Mouse (Mus musculus) liver, embryonic 14.5 days (tissue): ENCODE data around the gene Gm19935. TPM values are rescaled to one million over a fixed set of nuclear protein-coding genes. Genes with fewer than 3 reads are reported as not detected.

Experiments
- ATAC-seq: fragments of 200-750 bp; cut with Nextera tagmentation; 2 replicates; pipeline ENCODE4 v1.8.0; 2017; ENCODE audit warnings: moderate number of reproducible peaks, mild to moderate bottlenecking, moderate library complexity; ENCODE audit not compliant: insufficient read depth
- DNase-seq, 3 experiments: peaks; one replicate each; pipeline ENCODE4 v3.0.0-alpha.2; 2012 to 2013; ENCODE audit warnings: low read depth in 3 of 3, low spot score in 3 of 3
- H3K27ac ChIP-seq: fragments of 300-500 bp; sonication (generic); 2 replicates; pipeline ENCODE4 v1.5.1; 2014; ENCODE audit warnings: moderate library complexity, mild to moderate bottlenecking, control low read depth, inconsistent platforms
- H3K27me3 ChIP-seq: fragments of 300-500 bp; sonication (generic); 2 replicates; pipeline ENCODE4 v1.6.1; 2014; ENCODE audit warnings: mild to moderate bottlenecking, low read length, moderate library complexity; ENCODE audit not compliant: control insufficient read depth, insufficient read depth
- H3K36me3 ChIP-seq: fragments of 300-500 bp; sonication (generic); replicated peaks from 2 replicates; pipeline ENCODE4 v1.6.1; 2014; ENCODE audit warnings: low read depth; ENCODE audit not compliant: control insufficient read depth, insufficient read depth
- H3K4me1 ChIP-seq, 2 experiments: fragments of 200-500 bp in 1 of 2; fragments of 300-500 bp in 1 of 2; sonication (generic) in 1 of 2; replicated peaks; 2 replicates each; pipeline ENCODE4 v1.6.1; 2012 to 2014; ENCODE audit warnings: antibody characterized with exemption in 1 of 2, inconsistent platforms in 1 of 2, low read length in 1 of 2; ENCODE audit not compliant: control insufficient read depth in 2 of 2, insufficient read depth in 2 of 2
- H3K4me2 ChIP-seq: fragments of 300-500 bp; sonication (generic); 2 replicates; pipeline ENCODE4 v1.6.1; 2014; ENCODE audit warnings: low read depth, mild to moderate bottlenecking, control low read depth, moderate library complexity
- H3K4me3 ChIP-seq, 2 experiments: fragments of 200-500 bp in 1 of 2; fragments of 300-500 bp in 1 of 2; sonication (generic) in 1 of 2; 2 replicates each; pipeline ENCODE4 v1.5.1; 2012 to 2014; ENCODE audit warnings: low read depth in 2 of 2, low read length in 2 of 2, mild to moderate bottlenecking in 2 of 2, control low read depth in 1 of 2, inconsistent platforms in 1 of 2, moderate library complexity in 1 of 2; ENCODE audit not compliant: insufficient read depth in 1 of 2
- H3K9ac ChIP-seq: fragments of 300-500 bp; sonication (generic); replicated peaks from 2 replicates; pipeline ENCODE4 v1.6.1; 2014; ENCODE audit warnings: mild to moderate bottlenecking, control low read depth, moderate library complexity
- H3K9me3 ChIP-seq: fragments of 300-500 bp; sonication (generic); 2 replicates; pipeline ENCODE4 v1.6.1; 2016; ENCODE audit warnings: low read length, mixed read lengths; ENCODE audit not compliant: control insufficient read depth
- CTCF ChIP-seq: IDR thresholded peaks from 2 replicates; pipeline ENCODE4 v1.5.1; 2016; ENCODE audit warnings: antibody characterized with exemption, low read depth, control low read depth
- EP300 ChIP-seq: IDR thresholded peaks from 2 replicates; pipeline ENCODE4 v1.6.1; 2016; ENCODE audit warnings: antibody characterized with exemption, low read depth
- WGBS: fragments of 180-500 bp; shearing (Covaris S2); extraction: QIAGEN DNeasy Blood & Tissue Kit; methylation state at CpG from one replicate; pipeline ENCODE4 v1.1.7; 2014; ENCODE audit not compliant: insufficient replicate concordance; 5-methylcytosine and 5-hydroxymethylcytosine counted together
- polyA plus RNA-seq, 2 experiments: library from polyadenylated mRNA; depleted of rRNA in 1 of 2; stranded (reverse) in 1 of 2; unstranded in 1 of 2; fragments of >200 nt; fragmentation: Nextera tagmentation in 1 of 2; extraction: Ambion mirVana in 1 of 2; gene quantifications; 2 replicates each; pipeline versions ENCODE4 v1.2.1 to v1.2.3; 2012 to 2014

Gene Gm19935
- polyA plus RNA-seq, 2 experiments = not detected

- 75% methylated on average over 6 of the region's 6 CpGs for WGBS
- Histone ChIP-seq H3K36me3 (no peaks in the 10 kb centered on the region), H3K9ac (no peak overlapping the region), H3K27ac (no peak overlapping the region), H3K9me3 (no peaks in the 10 kb centered on the region), H3K27me3 (no peaks in the 10 kb centered on the region), H3K4me3 (no peak overlapping the region), H3K4me1 (peaks cover 0 to 2% of the 10 kb centered on the region in 2 experiments; a peak in 1 of 4 replicates), H3K4me2 (no peak overlapping the region)
- no peak for ATAC-seq
- TF ChIP-seq EP300 (no peak), CTCF (no peak)
- no peak for DNase-seq
These were observed 20.2 kb upstream of the Gm19935 start for GRCm38 (mm10) chr8:90837440-90837839.

DNA sequence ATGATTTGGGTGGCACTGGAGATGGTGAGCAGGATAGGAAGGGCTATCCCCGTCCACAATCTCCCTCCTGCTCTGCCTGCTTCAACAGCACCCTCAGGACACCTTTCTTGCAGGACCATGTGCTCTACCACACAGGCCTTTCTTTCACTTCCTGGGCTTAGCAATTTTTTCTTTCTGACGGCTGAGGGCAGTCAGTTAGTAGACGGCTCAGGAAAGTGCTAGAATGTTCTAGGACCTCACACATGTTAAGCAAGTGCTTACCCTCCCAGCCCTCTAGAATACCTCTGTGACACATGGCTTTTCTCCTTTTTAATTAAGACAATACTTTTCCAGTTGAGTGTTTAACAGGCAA lies 17.1 kb upstream of the Gm19935 start:
- Histone ChIP-seq H3K4me2 (no peak overlapping the region), H3K9me3 (no peaks in the 10 kb centered on the region), H3K4me1 (peaks cover 0 to 6% of the 10 kb centered on the region in 2 experiments; a peak in 2 of 4 replicates), H3K36me3 (no peaks in the 10 kb centered on the region), H3K9ac (no peak overlapping the region), H3K27ac (no peak overlapping the region), H3K4me3 (no peak overlapping the region), H3K27me3 (no peaks in the 10 kb centered on the region)
- no peak for ATAC-seq
- WGBS = 40% methylated on average over 3 of the region's 3 CpGs
- DNase-seq = no peak
- TF ChIP-seq CTCF (no peak), EP300 (no peak)

DNA sequence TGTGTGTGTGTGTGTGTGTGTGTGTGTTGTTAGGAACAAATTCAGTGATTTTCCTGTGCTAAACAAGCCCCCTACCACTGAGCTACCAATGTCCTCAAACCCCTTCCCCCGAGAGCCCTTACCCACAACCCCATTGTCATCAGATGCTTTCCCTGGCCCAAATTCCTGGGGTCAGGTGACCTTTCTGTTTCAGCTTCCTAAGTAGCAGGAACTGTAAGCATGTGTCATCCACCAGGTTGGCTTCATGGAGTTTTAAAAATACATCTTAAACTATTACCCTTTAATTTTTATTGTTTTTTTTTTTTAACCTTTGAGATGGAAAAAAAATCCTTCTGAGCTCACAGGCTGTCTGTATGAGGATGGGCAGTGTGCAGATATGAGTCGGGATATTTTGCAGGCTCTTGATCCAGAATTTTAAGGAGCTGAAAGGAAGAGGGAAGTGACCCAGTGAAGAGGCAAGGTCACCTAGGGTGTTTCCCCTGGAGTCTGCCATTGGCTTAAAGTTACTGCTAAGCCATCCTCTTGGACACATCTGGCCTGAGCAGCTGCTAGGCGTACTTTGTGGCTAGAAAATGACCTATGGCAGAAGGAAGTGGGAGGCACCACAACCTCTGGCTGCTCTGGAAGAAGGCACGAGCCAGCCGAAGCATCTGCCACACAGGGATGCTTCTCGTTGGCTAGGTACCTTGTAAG lies 16.6 kb upstream of the Gm19935 start:
- ATAC-seq = no peak
- Histone ChIP-seq H3K9me3 (no peaks in the 10 kb centered on the region), H3K4me1 (peaks cover 0 to 10% of the 10 kb centered on the region in 2 experiments; a peak in 2 of 4 replicates), H3K4me3 (no peak overlapping the region), H3K4me2 (no peak overlapping the region), H3K9ac (no peak overlapping the region), H3K27me3 (no peaks in the 10 kb centered on the region), H3K36me3 (no peaks in the 10 kb centered on the region), H3K27ac (no peak overlapping the region)
- 35% methylated on average over 6 of the region's 6 CpGs for WGBS
- DNase-seq = no peak
- no peak for TF ChIP-seq EP300
- TF ChIP-seq CTCF = no peak

DNA sequence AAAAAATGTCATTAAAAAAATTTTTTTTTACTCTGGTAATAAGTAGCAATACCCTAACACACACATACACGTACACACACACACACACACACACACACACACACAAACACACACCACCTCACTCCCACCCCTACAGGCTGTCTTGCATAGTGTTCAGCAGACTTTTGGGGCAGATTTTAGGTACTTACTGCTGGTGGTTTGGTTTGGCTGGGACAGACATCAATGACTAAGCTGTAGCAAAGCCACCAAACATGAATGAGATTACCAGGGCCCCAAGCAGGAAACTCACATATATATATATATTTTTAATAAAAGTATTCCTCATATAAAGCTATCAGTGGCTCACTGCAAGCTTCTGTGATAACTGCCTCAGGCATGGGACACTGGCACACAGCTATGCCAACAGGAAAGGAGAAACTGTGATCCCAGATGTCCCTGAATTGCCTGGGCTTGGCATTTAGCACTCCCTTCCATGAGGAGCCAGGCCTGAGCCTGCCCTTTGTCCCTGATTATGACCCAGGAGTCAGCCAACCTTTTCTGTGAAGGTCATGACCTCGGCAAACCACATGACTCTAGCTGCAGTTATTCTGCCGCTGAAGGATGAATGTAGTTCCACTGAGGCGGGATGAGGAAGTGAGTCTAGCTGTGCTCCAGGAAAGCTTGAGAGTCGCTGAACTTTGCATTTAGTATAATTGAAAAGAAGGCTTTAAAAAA lies 15.5 kb upstream of the Gm19935 start:
- no peak overlapping the region for H3K4me3 ChIP-seq
- ATAC-seq (no peak), DNase-seq (no peak)
- no peak overlapping the region for H3K9ac ChIP-seq
- H3K36me3 ChIP-seq = no peaks in the 10 kb centered on the region
- WGBS = 29% methylated on average over 5 of the region's 5 CpGs
- no peak overlapping the region for H3K27ac ChIP-seq
- H3K9me3 ChIP-seq = no peaks in the 10 kb centered on the region
- H3K27me3 ChIP-seq = no peaks in the 10 kb centered on the region
- H3K4me1 ChIP-seq = peaks cover 0 to 10% of the 10 kb centered on the region in 2 experiments; a peak in 2 of 4 replicates
- TF ChIP-seq EP300 (no peak), CTCF (no peak)
- H3K4me2 ChIP-seq = no peak overlapping the region

- Histone ChIP-seq H3K4me2 (no peak overlapping the region), H3K27me3 (no peaks in the 10 kb centered on the region), H3K9ac (no peak overlapping the region), H3K36me3 (no peaks in the 10 kb centered on the region), H3K4me1 (peaks cover 0 to 10% of the 10 kb centered on the region in 2 experiments; a peak in 2 of 4 replicates), H3K27ac (no peak overlapping the region), H3K9me3 (no peaks in the 10 kb centered on the region), H3K4me3 (no peak overlapping the region)
- 55% methylated on average over 8 of the region's 8 CpGs for WGBS
- ATAC-seq (no peak), DNase-seq (no peak)
- no peak for TF ChIP-seq CTCF
- no peak for TF ChIP-seq EP300
These were observed 13.8 kb upstream of the Gm19935 start for GRCm38 (mm10) chr8:90830980-90831379.
